Mouse (Mus musculus): Measurements from ENCODE around the gene Jade2. TPM values are rescaled to one million over a fixed set of nuclear protein-coding genes. Genes with fewer than 3 reads are reported as not detected.

Jade2 gene
- total and polyA plus RNA-seq, 3 experiments = 25.6 to 60.1 (median 58.2) TPM

- peak overlapping the region; percentile 99 for H3K27ac ChIP-seq (ENCODE audit: insufficient read depth, low read depth)
- H3K4me1 ChIP-seq (ENCODE audit: control insufficient read depth in 1 of 2, insufficient read depth in 2 of 2) = peaks cover 62 to 72% of the 10 kb centered on the region in 2 experiments
- in situ Hi-C loops (cut with MboI; ENCODE audit: low pct_ligation_motif_present, low pct_unique_long_range_greater_than_20kb, low sequenced_read_pairs) (no loop called here), dilution Hi-C loops (cut with MboI; ENCODE audit: extremely low pct_ligation_motif_present, extremely low pct_unique_long_range_greater_than_20kb, low sequenced_read_pairs) (no loop called here)
- H3K79me2 ChIP-seq (replicated peaks; ENCODE audit: control insufficient read depth, extremely low read depth, insufficient read depth, poor library complexity, severe bottlenecking) = peaks cover 50% of the 10 kb centered on the region
- DNase-seq (ENCODE audit: extremely low read depth) = no peak
- peaks cover 74 to 84% of the 10 kb centered on the region in 2 experiments for H3K36me3 ChIP-seq (replicated peaks in 1 of 2; ENCODE audit: control insufficient read depth in 1 of 2, insufficient read depth in 1 of 2, low read length in 1 of 2)
- peak overlapping the region; percentile 60; the same call in 1 of the 2 replicates for H3K4me2 ChIP-seq (ENCODE audit: insufficient read depth, low read depth, poor library complexity, severe bottlenecking)
- TF ChIP-seq POLR2A (IDR thresholded peaks at IDR 0.05; ENCODE audit: low read depth, low read length) (peak; percentile 35; the same call in 1 of the 2 replicates), POLR2AphosphoS2 (IDR thresholded peaks at IDR 0.05; ENCODE audit: low read depth, low read length) (no peak), EP300 (IDR thresholded peaks at IDR 0.05; ENCODE audit: low read length) (0 out of 2 replicates have a peak, but pooled peaks have one; percentile 43), TCF12 (IDR thresholded peaks at IDR 0.05; ENCODE audit: low read depth, low read length) (peak; percentile 53), MEF2A (IDR thresholded peaks at IDR 0.05; ENCODE audit: borderline replicate concordance, low read depth, low read length) (peak; percentile 42; the same call in 1 of the 2 replicates), NRF1 (IDR thresholded peaks at IDR 0.05; ENCODE audit: low read depth, low read length) (peak; percentile 19; the same call in 1 of the 2 replicates), SIN3A (IDR thresholded peaks at IDR 0.05; ENCODE audit: low read length) (peak; percentile 68; the same call in 1 of the 2 replicates), BHLHE40 (IDR thresholded peaks at IDR 0.05; ENCODE audit: low read depth, low read length) (peak; percentile 33; the same call in 1 of the 2 replicates), CHD2 (IDR thresholded peaks at IDR 0.05; ENCODE audit: low read length) (peak; percentile 57; the same call in 1 of the 2 replicates), ELF1 (IDR thresholded peaks at IDR 0.05; ENCODE audit: low read depth, low read length) (peak; percentile 44; the same call in 1 of the 2 replicates), PAX5 (IDR thresholded peaks at IDR 0.05; ENCODE audit: low read length) (no peak), IRF4 (IDR thresholded peaks at IDR 0.05; ENCODE audit: low read depth, low read length) (no peak), ZKSCAN1 (IDR thresholded peaks at IDR 0.05; ENCODE audit: borderline replicate concordance, low read depth, low read length) (no peak), HCFC1 (IDR thresholded peaks at IDR 0.05; ENCODE audit: low read depth, low read length) (peak; percentile 32; the same call in 1 of the 2 replicates), SMC3 (IDR thresholded peaks at IDR 0.05; ENCODE audit: low read depth, low read length) (peak; percentile 10; the same call in 1 of the 2 replicates), USF1 (IDR thresholded peaks at IDR 0.05; ENCODE audit: low read depth, low read length) (no peak), MXI1 (IDR thresholded peaks at IDR 0.05; ENCODE audit: low read depth, low read length) (peak; percentile 59), USF2 (conservative IDR thresholded peaks at IDR 0.05; ENCODE audit: low read depth, low read length) (no peak), KAT2A (IDR thresholded peaks at IDR 0.05; ENCODE audit: insufficient replicate concordance, low read length) (no peak), ETS1 (conservative IDR thresholded peaks at IDR 0.05; ENCODE audit: low read depth, low read length) (no peak), MAZ (IDR thresholded peaks at IDR 0.05; ENCODE audit: low read depth, low read length) (0 out of 2 replicates have a peak, but pooled peaks have one; percentile 59)
- H3K9me3 ChIP-seq (replicated peaks; ENCODE audit: low read length) = peaks cover 5% of the 10 kb centered on the region
- H3K27me3 ChIP-seq (replicated peaks) = no peaks in the 10 kb centered on the region
- peak overlapping the region; percentile 72 for H3K9ac ChIP-seq (ENCODE audit: insufficient read depth, low read depth)
- H3K4me3 ChIP-seq (replicated peaks in 1 of 3; ENCODE audit: low read depth in 2 of 3, low read length in 2 of 3, poor library complexity in 1 of 3) = peak overlapping the region in 2 of 3 experiments; percentile 14 to 40
Observed at GRCm38 (mm10) chr11:51831962-51832909, 25.2 kb downstream of the Jade2 start.
